Mouse (Mus musculus) MN1 (cell line): ENCODE measurements at regions not wholly inside any gene's neighbourhood (a gene's known extent, or its start where the extent isn't known, plus 50 kb on each side); places are given as distances from the start of the nearest gene placed in this dataset.

ENCODE experiments used
- DNase-seq: peaks from one replicate; pipeline ENCODE4 v3.0.0-alpha.2; 2016; ENCODE audit warnings: low spot score

- no peak for DNase-seq
Measured at GRCm38 (mm10) chr5:73928691-73929090, 139.5 kb downstream of the Usp46 start.

- DNase-seq: no peak
Measured at GRCm38 (mm10) chr5:73930205-73930604, 138.0 kb downstream of the Usp46 start.

GRCm38 (mm10) chr5:73937799-73938198 lies 130.4 kb downstream of the Usp46 start:
- no peak for DNase-seq

GRCm38 (mm10) chr5:73938450-73938849 lies 129.8 kb downstream of the Usp46 start:
- DNase-seq: no peak

GRCm38 (mm10) chr5:73942950-73943349 lies 125.3 kb downstream of the Usp46 start:
- DNase-seq: no peak

GRCm38 (mm10) chr5:73945671-73946070 lies 122.6 kb downstream of the Usp46 start:
- DNase-seq: no peak

GRCm38 (mm10) chr5:73946164-73946563 lies 122.1 kb downstream of the Usp46 start:
- DNase-seq: no peak

- DNase-seq: no peak
Measured at GRCm38 (mm10) chr5:73948031-73948899, 120.0 kb downstream of the Usp46 start.
